Mouse (Mus musculus) liver (tissue): ENCODE results near the gene Wdtc1.

Experiments used
- DNase-seq: peaks from one replicate; pipeline ENCODE4 v3.0.0-alpha.2; 2020; ENCODE audit warnings: mixed read lengths

The Wdtc1 gene

GRCm38 (mm10) chr4:133375812-133376577, 22.7 kb upstream of the Wdtc1 start:
- DNase-seq, result peak; percentile 60

DNA sequence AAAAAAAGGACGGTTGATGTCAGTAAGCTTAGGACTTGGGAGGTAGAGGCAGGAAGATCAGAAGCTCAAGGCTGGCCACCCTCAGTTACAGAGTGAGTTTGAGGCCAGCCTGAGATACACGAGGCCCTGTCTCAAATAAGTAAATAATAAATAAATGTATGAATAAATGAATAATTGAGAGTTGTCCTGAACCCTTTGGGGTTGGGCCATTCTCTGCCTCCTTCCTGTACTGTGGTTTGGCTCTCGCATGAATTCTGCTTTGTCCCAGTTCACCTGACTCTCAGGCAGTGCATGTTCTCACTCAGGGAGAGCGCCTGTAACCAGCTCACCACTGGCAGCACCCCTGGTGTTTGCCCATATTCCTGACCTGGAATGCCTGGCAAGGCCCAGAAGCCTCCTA, 20.7 kb upstream of the Wdtc1 start:
- no peak for DNase-seq

- no peak for DNase-seq
Observed at GRCm38 (mm10) chr4:133372278-133372665, 19.0 kb upstream of the Wdtc1 start.

DNA sequence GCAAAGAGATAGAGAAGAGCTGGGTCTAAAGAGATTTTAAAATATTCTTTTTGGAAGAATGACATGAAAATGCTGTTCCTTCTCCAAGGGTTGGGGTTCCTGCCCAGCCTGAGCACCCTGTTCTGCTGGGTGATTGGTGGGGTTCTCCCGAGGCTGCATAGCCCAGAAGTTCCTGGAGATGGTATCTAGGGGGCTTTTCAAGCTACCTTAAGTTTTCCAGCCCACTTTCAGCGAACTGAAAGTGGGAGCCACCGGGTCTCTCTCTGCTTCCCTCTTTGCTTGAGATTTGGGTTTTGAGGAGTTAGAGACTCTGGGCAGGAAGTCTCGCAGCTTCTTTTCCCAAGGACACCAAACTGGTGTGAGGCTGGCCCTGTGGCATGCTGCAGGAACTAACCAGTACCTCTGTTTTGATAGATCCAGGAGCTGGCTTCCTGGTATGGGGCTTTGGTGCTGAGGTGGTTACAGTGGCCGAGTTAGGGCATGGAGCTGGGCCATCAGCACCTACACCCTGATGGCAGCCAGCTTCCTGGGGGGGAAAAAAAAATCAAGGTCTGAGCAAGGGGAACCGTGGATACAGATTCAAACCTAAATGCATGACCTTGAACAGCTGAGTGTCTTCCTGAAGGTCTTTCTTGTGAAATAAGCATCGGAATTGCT, 18.5 kb upstream of the Wdtc1 start:
- DNase-seq, result no peak

DNA sequence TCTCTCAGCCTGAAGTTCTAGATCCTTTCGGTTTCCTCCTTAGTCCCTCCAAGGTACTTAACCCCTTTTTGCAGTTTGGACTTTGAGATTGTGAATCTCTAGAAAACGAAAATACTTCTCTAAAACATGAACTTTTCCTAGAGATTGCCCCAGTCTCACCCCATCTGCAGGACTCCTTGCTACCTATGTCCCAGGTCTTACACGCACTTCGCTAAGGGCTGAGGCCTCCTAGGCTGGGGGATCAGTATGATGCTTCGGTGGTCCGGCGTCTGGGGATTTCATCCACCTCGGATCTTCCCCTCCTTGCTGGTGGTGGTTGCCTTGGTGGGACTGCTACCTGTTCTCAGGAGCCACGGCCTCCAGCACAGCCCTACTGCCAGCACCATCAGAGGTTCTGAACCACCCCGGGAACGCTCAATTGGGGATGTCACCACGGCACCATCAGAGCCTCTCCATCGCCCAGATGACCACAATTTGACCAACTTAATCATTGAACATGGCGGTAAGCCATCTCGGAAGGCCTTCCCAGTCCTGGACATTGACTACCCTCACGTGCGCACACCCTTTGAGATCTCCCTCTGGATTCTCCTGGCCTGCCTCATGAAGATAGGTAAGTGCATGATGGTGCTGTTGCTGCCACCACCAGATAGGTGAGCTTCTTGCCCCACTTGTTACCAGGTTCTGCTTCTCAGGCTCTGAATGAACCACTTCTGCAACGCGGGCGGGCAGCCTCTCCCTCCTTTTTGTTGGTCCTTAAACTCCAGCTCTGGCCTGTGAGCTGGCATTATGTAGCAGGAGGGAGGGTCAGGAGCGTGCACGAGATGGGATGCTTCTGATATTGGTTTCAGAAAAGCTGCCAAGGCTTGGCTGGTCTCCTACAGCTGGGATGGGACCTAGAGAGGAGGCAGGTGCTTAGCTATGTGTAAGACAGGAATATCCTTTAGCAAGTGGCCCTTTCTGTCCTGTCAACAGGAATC, 17.3 kb upstream of the Wdtc1 start:
- DNase-seq, result no peak

DNA sequence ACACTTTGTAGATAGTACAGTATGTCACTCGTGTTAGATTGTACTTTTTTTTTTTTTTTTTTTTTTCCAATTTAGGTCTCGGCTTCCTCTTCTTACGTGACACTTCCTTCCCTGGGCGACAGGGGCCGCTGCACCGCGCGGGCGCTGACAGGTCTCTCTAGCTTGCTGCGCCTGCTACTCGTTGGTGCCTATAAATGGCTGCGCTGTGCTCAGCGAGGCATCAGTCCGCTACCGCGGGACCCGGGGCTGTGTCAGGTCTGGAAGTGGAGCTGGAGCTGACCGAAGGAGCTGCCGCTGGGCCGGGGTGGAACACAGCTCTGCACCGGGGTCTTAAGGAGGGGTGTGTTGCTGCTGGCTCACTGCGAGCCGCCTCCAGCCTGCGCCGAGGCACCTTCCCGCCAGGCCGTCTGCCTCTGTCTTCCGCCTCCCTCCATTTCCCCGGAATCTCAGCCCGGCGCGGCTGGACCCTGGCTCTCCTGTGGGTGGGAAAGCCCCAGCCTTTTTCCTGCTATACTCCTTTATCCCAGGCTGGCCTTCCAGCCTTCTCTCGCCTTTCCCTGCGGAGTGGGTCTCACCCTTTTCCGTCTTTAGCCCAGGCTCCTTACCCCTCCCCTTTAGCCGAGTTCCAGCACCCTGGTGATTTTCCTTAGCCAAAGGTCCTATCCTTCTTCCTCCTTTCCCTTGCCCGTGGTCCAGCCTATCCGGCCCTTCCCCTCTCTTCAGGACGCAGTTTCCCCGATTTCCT, 16.4 kb upstream of the Wdtc1 start, which contains the start of gene Slc9a1:
Gene Slc9a1, plus strand, starts transcription at position 154 of the 745 bp plus-strand sequence.
- DNase-seq, result peak; percentile 94

DNA sequence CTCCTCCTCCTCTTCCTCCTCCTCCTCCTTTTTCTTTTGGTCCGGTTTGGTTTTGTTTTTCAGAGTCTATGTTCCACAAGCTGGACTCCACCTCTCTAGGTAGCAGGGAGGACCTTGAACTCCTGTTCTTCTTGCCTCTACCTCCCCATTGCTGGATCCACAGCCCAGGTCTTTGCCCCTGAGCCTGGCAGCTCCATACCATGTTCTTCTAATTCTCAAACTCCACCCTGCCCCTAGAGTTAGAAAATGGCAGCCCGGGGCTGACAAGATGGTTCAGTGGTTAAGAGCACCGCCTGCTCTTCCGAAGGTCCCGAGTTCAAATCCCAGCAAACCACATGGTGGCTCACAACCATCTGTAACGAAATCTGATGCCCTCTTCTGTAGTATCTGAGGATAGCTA, 1.4 kb upstream of the Wdtc1 start:
- DNase-seq, result no peak

- DNase-seq, result peak; percentile 54
Observed at GRCm38 (mm10) chr4:133352797-133353196, 484 bp downstream of the Wdtc1 start.

DNA sequence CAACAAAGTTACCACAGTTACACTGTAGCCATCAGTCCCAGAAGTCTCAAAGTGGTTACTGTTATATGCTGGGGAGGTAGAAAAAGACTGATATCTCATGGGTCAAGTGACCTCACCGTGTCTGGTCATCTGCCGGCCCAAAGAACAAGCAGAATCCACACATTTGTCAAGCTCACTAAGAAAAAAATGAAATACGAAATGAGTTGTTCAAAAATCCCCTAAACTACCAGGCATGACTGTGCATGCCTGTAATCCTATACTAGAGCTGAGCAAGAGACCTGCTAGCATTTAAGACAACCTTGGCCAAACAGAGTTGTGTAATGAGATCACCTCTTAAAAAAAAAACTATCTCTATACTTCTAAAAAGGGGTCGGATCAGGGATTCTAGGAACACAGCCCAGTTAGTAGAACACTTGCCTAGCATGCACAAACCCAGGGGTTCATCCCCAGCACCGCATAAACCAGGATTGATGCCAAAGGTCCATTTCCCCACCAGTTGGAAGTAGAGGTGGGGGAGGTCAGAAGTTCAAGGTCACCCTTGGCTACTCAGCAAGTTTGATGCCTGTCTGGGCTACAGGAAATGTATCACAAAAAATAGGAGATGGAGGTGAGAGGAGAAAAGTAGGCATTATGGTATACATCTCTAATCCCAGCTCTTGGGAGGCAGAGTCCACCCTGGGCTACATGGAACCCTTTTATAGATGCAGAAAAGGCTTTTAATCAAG, 5.1 kb downstream of the Wdtc1 start:
- DNase-seq, result no peak

DNA sequence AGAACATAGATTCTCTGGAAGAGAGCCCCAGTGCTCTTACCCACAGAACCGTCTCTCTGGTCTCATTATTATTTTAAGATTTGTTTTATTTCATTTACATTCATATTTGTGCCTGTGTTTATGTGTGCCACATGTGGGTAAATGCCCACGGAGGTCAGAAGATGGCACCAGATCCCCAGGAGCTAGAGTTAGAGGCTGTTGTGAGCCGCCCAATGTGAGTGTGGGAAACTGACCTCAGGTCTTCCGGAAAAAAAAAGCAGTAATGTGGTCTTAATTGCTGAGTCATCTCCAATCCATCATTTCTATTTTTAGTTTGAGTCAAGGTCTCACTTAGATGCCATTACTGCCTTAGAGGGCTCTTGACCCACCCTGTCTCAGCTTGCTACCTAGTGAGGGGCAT, 5.7 kb downstream of the Wdtc1 start:
- DNase-seq, result no peak

DNA sequence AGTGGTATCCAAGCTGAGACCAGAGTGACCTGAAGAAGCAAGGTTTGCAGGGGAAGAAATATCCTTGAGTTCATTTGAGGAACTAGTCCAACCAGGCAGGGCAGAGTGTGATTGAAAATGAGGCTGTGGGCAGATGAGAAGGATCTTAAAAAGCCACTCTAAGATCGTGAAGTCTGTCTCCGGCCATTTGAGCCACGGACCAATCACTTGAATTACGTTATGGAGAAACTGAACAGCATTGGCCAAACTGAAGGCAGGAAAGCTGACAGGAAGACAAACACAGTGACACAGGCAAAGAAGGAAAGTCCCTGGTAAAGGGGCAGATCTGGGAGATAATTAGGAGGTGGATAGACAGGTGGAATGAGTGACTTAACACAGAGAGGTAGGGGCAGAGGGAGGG, 6.7 kb downstream of the Wdtc1 start:
- no peak for DNase-seq

- DNase-seq, result no peak
Observed at GRCm38 (mm10) chr4:133345702-133346101, 7.6 kb downstream of the Wdtc1 start.

DNA sequence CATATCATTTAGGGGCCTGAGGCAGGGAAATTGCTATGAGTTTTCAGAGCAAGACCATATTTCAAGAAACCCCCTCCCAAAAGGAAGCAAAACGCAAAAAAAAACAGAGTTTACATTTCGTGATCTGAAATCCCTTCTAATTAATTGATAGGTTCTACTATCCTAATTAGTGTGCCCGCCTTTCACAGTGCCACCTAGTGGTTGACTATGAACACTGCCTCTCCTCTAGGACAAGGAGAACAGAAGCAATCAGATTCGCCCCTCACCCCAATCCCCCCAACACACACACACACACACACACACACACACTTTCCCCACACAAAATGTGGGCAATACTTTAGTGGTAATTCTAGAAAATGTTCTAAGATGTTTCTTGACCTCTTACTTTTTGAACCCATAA, 9.2 kb downstream of the Wdtc1 start:
- peak; percentile 44 for DNase-seq

DNA sequence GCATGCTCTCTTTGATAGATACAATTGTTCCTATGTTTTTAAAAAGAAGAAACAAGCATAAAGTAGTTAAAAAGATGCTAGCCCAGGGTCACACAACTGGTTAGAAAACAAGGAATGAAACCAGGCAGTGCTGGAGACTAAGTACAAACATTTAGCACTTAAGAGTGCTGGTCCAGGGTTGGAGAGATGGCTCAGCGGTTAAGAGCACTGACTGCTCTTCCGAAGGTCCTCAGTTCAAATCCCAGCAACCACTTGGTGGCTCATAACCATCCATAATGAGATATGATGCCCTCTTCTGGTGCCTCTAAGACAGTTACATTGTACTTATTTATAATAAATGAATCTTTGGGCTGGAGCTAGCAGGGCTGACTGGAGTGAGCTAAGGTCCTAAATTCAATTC, 13.1 kb downstream of the Wdtc1 start:
- DNase-seq, result no peak

DNA sequence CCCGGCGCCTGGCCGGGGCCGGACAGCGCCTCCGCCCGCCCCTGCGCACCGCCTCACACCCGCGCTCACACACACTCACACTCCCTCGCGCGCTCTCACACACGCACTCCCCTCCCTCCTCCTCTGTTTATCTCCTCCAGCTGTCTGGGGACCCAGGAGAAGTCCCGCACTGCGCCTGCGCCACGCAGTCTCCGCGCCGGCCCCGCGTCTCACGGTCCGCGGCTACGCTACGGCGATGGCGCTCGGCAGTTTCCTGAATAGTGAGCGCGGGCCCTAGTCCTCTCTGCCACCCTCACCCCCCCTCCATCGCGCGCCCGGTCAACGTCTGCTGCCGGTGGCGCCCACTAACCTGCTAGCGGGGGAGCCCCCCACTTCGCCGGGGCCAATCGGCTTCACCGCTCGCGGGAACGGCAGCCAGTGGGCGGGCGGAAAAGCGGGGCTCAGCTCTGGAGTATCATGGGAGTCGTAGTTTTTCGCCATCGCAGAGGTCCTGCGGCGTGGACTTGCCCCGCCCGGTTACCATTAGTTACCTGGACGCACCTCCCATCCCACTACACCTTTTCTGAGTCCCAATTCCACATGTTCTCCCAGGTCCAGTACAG, 14.0 kb downstream of the Wdtc1 start:
- peak; percentile 93 for DNase-seq

DNA sequence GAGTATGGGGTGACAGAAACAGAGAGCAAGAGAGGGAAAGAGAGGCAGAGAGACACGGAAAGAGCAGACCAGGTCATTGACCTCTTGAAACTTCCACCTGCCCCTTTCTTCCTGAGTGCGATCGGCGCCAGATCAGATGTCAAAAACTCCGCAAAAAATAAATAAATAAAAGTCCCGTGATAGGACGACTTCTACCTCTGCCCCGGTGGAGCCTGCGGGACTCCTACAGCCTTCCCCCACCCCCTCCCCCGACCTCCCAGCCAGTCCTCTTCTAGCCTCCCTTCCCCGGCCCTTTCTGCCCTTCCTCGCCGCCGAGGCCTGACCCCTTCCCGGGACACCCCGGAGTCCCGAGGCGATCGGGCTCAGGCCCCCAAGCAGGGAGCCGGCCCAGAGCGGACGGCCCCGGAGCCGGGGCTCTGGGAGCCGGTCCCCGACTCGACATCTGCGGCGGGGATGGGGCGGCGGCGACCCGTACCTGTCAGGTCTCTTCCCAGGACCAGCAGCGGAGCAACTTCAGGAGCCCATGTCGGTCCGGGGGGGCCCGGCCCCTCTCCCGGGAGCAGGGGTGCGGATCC, 14.7 kb downstream of the Wdtc1 start:
- peak; percentile 49 for DNase-seq

- no peak for DNase-seq
Observed at GRCm38 (mm10) chr4:133337833-133338520, 15.3 kb downstream of the Wdtc1 start.

- no peak for DNase-seq
Observed at GRCm38 (mm10) chr4:133333306-133333705, 20.0 kb downstream of the Wdtc1 start.

- DNase-seq, result no peak
Observed at GRCm38 (mm10) chr4:133330296-133330695, 23.0 kb downstream of the Wdtc1 start.

DNA sequence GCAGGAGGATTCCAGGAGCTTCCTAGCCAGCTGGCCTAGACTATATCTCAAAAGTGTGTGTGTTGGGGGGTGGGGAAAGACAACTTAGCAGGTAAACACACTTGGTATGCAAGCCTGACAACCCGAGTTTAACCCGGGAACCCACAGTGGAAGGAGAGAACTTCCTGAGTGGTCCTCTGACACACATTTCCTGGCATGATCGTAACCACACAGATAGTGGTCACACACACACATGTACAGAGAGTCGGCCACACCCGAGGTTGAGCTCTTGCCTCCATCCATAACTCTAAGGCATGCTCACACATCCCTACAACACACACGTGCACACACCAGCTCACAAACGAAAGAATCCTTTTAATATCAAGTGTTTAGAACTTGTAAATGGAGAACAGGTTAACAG, 25.2 kb downstream of the Wdtc1 start:
- DNase-seq, result no peak
